Mouse (Mus musculus): Measurements from ENCODE around the gene Bsnd.

- TF ChIP-seq POLR2A (IDR thresholded peaks at IDR 0.05; ENCODE audit: borderline replicate concordance, extremely low read depth, insufficient read depth, insufficient read length, poor library complexity, severe bottlenecking) (no peak), CTCF (IDR thresholded peaks at IDR 0.05; ENCODE audit: borderline replicate concordance, extremely low read depth, insufficient read depth, insufficient read length) (no peak)
Measured at GRCm38 (mm10) chr4:106539756-106540155, 47.7 kb upstream of the Bsnd start.
